Mouse (Mus musculus): Measurements from ENCODE around the gene Igsf3.

Gene Igsf3

GRCm38 (mm10) chr3:101376538-101377247 lies at the start of gene Igsf3:
TSS of gene Igsf3 (plus strand) at chr3:101377083.
- DNase-seq, result peak; percentile 87 to 92

DNA sequence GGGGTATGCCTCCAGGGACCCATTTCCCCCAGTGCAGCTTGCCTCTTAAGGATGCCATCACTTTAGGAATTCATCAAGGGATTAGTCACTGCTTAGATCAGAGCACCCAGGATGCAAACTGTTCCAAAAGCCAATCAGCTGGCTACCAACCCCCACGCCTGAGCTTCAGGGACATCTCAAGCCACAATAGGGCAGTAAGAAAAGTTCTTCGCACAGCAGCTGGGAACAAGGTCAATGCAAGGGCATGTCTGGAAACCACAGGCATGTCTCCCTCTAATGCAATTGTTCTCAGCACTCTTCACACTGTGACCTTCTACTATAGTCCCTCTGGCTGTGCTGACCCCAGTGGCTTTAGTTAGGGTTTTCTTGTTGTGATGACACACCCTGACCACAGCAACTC lies 49.6 kb upstream of the Igsf3 start:
- DNase-seq, result no peak

DNA sequence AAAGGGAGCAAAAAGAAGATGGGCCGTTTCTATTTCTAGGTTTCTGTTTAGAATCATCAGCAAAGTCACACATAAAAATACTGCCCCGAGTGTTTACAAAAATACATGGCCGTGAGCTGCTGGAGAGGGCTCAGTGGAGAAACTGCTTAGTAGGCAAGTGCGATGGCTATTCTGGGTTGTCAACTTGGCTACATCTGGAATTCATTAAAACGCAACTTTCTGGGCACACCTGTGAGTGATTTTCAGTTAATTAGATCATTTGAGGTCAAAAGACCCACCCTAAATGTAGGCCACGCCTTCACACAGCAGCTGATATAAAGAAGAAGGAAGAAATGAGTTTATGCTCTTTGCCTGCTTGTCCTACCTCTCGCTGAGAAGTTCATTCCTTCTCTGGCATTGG lies 48.3 kb upstream of the Igsf3 start:
- no peak for DNase-seq

GRCm38 (mm10) chr3:101343199-101343924 lies 33.5 kb upstream of the Igsf3 start:
- peak in 1 of 2 experiments; percentile 22 for DNase-seq

DNA sequence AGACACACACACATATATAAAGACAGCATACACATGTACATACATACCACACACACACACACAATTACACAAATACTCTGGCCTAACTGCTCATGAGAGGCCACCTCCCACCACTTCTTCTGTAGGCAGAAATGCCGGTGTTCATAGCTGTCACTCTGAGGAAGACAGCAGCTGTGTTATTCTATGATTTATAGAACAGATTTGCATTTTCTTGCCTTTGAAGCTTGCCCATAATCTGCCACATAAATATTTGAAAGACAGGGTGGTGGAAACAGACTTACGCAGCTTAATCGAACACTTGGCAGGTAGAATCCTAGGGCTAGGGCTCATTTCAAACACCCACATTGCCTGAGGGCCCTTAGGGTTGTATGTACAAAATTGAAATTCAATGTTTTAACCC lies 32.6 kb upstream of the Igsf3 start:
- no peak for DNase-seq

DNA sequence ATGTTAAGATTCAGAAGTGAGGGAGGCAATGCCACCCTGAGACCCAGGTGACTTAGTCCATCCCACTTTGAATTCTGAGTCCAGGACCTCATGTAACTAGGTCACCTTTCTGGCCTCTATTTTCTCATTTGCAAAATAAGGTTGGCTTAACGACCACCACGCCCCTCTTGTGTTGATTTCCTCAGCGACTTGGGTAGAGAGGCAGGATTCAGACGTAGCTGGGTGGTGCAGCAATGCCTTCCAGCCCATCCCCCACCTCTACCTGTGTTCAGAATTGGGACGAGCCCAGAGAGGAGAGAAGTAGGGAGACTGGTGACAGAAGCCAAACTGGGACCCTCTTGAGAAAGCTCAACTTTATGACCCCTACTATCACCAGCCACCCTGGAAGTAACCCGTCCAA lies 31.6 kb upstream of the Igsf3 start:
- no peak for DNase-seq

DNA sequence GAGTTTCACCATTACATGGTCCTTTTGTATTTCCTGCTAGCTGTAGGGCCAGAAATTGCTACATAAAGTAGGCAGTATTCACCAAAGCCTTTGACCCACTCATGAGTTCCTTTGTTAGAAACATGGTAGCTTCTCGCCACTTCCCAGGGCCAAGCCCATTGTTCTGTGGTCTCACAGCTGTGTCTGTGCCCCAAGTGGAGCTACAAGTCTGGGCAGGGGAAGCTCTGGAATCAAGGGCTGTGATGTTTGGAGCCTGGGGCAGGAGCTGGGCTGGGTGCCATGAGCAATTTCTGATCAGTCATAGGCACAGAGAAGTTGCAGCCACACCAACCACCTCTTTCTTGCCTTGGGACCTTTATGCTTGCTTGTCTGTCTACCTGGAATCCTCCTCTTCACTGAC lies 30.1 kb upstream of the Igsf3 start:
- DNase-seq, result no peak

DNA sequence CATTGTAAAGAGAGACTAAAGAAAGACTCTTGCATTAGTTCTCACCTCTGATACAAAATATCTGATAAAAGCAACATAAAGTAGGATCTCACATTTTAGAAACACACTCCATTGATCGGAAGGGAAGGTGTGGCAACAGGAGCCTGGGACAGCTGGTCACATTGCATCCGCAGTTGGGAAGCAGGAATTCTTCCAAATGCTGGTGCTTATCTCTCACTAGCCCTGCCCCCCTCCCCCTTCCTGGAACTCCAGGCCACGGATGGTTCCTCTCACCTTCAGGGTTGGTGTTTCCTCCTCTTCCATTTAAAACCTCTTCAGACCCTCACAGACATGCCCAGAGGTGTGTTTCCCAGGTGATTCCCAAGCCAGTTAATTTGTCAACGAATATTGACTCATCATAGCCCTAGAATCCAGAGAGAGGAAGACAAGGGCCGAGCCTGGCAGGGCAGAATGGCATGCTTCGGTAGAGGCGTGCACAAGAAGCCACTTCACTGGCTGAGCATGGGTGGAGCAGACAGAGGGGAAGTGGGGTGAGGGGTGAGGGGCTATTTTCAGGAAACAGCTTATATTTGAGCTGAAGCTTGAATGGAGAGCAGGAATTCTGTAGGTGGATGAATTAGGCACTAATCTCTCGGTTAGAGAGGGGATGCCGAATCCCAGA lies 28.3 kb upstream of the Igsf3 start:
- no peak for DNase-seq

DNA sequence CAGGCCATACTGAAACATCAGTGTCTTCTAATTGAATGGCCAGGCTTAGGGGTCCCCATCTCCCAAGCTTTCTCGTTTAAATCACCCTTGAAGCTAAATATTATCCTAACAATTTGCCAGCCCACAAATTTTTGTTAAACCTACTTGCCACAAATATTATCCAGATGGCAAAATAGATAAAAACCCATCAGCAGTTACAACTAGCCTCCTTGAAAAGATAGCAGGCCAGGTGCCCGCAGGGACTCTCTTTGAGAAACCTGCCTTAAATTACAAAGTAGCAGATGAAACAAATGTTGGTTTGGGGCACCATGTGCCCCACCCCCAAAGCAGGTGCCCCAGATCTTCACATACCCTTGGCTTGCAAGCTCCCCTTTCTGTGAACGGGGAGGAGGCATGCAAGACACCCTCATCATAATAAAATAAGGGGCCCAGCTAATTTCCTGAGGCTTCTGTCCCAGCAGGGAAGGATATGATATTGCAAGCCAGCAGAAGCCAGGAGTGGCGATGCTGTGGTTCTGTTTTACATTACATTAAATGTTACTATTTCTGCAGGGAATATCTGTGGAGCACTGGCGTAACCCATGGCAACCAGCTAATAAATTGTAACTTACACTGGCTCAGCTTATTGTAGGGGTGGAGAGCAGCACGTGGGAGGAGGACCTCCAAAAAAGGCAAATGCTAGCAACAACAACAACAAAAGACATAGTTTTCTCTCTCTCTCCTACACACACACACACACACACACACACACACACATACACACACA lies 27.2 kb upstream of the Igsf3 start:
- DNase-seq, result no peak

DNA sequence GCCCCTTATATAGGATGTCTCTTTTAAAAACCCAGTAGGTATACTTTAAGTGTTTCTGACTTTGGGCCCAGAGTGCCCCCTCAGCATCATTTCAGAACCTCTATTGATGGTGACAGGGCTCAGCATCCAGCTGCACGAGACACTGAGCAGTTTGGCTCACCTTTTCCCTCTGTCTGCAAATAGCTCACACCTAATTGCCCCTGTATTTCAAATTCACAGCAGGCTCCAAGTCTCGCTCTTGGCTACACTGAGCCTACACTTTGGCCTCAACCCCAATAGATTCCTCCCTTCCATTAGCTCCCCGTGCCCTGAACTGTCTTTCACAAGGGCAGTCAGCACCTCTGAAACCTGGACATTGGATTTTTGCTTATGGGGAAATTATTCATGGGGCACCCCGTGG lies 26.5 kb upstream of the Igsf3 start:
- DNase-seq, result no peak

DNA sequence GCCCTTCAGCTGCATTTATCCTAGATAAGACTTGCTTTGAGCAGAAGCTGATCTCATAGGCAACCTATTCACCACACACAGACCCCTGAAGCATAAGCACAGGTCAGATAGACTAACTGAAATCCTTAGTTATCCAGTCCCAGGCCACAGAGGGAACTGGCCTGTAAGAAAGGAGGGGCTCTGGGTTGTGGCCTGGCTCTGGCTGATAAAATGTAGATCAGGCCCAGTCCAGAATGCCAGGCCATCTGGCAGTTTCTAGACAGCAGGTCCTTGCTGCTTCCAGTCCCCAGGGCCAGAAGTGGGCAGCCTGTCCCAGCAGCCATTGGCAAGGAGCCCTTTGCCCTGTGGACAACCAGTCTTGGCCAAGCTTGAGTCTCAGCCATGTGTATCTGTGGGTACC lies 22.4 kb upstream of the Igsf3 start:
- DNase-seq, result no peak

GRCm38 (mm10) chr3:101355702-101356101 lies 21.2 kb upstream of the Igsf3 start:
- no peak for DNase-seq

- DNase-seq, result no peak
Observed at GRCm38 (mm10) chr3:101356583-101357553, 20.0 kb upstream of the Igsf3 start.

DNA sequence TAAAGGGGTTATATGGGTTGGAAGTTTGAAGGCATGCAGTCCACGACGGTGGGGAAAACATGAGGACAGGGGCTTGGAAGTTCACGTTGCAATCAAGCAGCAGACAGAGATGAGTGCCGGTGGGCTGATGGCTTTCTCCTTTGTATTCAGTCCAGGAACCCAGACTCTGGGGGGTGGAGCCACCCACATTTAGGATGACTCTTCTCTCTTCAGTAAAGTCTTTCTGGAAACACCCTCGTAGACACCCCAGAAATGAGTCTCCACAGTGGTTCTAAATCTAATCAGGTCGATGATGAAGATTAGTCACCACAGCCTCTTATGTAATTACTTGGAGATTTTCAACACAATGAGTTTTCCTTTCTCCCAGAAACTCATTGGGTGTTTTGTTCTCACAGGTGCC lies 16.1 kb upstream of the Igsf3 start:
- no peak for DNase-seq

GRCm38 (mm10) chr3:101362391-101362790 lies 14.5 kb upstream of the Igsf3 start:
- DNase-seq, result no peak

DNA sequence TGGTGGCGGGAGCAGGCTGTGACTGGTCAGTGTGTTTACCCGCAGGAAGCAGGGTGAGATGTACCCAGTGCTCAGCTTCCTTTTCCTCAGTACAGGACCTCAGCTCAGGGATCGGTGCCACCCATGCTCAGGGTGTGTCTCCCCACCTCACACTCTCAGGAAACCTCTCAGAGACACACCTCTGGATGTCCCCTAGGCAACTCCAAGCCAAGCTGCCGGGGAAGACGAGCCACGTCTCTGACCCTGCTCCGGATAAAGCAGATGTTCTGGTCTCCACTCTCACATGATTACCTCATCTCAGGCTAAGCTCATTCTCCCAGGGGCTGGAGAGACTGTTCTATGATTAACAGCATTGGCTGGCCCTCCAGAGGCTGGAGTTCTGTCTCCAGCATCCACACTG lies 13.3 kb upstream of the Igsf3 start:
- no peak for DNase-seq

- no peak for DNase-seq
Observed at GRCm38 (mm10) chr3:101365081-101365612, 11.7 kb upstream of the Igsf3 start.

DNA sequence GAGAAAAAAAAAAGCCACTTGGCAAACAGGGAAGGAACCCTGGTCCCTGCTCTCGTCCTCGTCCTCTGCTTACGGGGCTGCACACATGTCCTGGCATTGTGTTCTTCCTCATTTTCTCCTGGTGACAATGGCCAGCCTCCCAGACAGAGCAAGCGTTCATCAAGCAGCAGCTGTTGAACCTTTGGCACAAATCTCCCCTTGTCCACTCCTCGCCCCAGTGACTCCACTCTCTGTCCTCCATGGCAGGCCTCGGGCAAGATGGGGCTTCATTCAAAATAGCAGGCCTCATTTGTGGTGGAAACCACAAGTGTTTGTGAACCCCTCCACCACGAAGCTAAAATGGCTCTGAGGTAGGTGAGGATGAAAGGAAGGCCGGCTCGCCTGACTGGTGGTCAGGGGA lies 11.0 kb upstream of the Igsf3 start:
- no peak for DNase-seq

- no peak for DNase-seq
Observed at GRCm38 (mm10) chr3:101367372-101367771, 9.5 kb upstream of the Igsf3 start.

DNA sequence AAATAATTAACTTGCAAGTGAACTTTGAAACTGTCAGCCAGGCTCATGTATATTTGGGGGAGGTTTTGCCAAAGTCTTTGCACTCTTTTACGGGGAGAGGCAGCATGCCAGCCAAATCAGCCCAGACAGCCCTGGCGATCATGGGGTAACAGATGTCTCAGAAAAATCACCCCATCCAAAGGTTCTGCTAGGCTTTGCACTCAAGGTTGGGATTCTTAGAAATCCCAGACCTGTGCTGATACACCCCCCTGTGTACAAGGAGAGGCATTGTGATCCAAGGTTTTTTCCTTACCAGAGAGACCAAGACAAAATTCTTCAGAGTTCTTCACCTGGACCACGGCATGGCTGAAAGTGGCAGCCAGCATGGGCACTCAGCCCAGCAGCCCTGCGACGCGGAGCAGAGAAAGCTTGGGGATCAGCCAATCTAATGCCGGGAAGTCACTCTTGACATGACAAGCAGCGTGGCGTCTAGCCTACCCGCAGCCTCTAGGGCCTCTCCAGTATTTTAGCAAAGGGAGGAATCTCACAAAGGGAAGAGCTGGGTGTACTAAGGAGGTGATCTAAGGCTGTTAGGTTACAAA lies 7.5 kb upstream of the Igsf3 start:
- DNase-seq, result peak in 1 of 2 experiments; percentile 22

- DNase-seq, result peak; percentile 74 to 80
Observed at GRCm38 (mm10) chr3:101372345-101372980, 4.4 kb upstream of the Igsf3 start.

Data from kidney, postnatal 4 days (tissue).